Mouse (Mus musculus): ENCODE results near the gene Kbtbd12. TPM values are rescaled to one million over a fixed set of nuclear protein-coding genes. Genes with fewer than 3 reads are reported as not detected.

Gene Kbtbd12
- 0.21 and 0.32 TPM in 2 replicates for polyA plus RNA-seq (2015; fragmentation: Nextera tagmentation; extraction: Ambion mirVana)

DNA sequence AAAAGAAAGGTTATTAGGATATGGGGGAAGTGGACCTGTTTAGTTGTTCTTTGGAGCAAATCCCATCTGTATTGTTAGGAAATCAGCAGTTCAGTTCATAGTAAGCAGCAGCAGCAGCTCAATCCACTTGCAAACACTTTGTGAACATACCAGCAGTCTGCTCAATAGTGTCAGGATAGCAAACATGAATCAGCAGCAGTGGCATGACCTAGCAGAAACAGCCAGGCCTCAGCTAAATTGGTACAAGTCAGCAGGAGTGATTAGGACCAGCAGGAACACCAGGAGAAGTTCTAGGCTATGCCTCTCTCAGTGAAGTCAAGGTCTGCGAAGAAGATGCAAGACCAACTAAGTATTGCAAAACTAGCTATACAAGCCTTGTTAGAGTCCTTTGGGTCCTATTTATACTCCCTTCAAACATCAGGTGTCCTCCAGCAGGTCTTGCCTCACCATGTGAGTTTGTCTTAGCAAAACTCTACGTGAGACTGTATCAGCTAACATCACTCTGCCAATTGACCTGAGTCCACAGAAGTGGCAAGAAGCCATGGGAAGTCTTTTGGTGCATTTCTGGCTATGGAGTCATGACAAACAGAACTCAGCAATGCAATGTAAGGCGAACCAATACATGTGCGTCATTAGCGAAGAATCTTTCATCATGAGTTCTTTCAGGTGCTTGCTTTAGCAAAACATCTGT is at the start of gene Kbtbd12:
Kbtbd12 (minus strand) TSS at position 340 of the 691 bp plus-strand sequence.
- H3K4me2 ChIP-seq (ENCODE audit: low read depth, low read length): no peak within 1 kb of the TSS
- H3K27me3 ChIP-seq (replicated peaks; ENCODE audit: control insufficient read depth, insufficient read depth, low read length): no peaks in the 10 kb centered on the region
- H3K36me3 ChIP-seq (ENCODE audit: control insufficient read depth, insufficient read depth, low read length): no peaks in the 10 kb centered on the region
- no peak within 1 kb of the TSS for H3K9ac ChIP-seq (ENCODE audit: low read depth, low read length)
- 95% methylated on average over 5 of the region's 5 CpGs for WGBS
- no peak within 1 kb of the TSS for H3K4me3 ChIP-seq (ENCODE audit: low read length)
- peaks cover 4% of the 10 kb centered on the region; the same call in 1 of the 2 replicates for H3K9me3 ChIP-seq (ENCODE audit: control insufficient read depth, low read length)
- H3K27ac ChIP-seq (ENCODE audit: low read length): no peak within 1 kb of the TSS
- no peak for ATAC-seq
- H3K4me1 ChIP-seq (ENCODE audit: control insufficient read depth, insufficient read depth, low read length): 0 out of 2 replicates have a peak, but pooled peaks cover 5% of the 10 kb centered on the region

DNA sequence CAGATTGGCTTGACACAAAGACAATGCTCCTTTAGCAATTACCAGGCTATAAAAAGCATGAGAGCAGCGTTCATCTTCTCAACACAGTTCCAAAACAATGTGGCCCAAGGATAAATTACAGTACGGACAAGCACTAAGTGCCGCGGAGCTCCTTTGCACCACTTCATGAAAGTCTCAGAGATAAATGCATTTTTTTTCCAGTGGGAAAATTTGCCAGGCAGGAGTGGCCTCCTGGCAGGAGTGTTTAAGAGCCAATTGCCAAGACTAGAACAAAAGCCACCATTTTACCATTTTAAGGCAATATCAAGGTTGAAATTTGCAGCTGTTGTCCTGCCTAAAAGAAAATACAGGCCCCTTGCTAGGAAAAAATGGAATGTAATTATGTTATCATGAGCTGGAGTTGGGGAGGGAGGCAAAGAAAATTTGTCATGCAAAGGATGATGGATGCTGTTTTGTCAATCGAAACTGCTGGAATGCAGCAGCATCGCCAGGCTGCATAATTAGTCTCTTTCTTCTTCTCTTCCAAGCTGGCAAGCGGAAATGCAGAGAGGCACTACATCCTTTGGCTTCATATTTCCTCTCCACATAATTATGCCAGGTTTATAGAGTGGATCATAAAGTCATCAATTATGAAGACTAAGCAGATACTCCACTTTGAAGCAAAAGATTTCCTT is 45.8 kb upstream of the Kbtbd12 start:
- Histone ChIP-seq H3K9me3 (ENCODE audit: control insufficient read depth, low read length) (no peaks in the 10 kb centered on the region), H3K4me3 (ENCODE audit: low read length) (no peak overlapping the region), H3K9ac (ENCODE audit: low read depth, low read length) (no peak overlapping the region), H3K4me1 (ENCODE audit: control insufficient read depth, insufficient read depth, low read length) (peaks cover 18% of the 10 kb centered on the region), H3K4me2 (ENCODE audit: low read depth, low read length) (no peak overlapping the region), H3K27me3 (replicated peaks; ENCODE audit: control insufficient read depth, insufficient read depth, low read length) (no peaks in the 10 kb centered on the region), H3K27ac (ENCODE audit: low read length) (0 out of 2 replicates have a peak overlapping the region, but pooled peaks have one; percentile 43), H3K36me3 (ENCODE audit: control insufficient read depth, insufficient read depth, low read length) (no peaks in the 10 kb centered on the region)
- ATAC-seq: no peak
- 38% methylated on average over 7 of the region's 7 CpGs for WGBS

DNA sequence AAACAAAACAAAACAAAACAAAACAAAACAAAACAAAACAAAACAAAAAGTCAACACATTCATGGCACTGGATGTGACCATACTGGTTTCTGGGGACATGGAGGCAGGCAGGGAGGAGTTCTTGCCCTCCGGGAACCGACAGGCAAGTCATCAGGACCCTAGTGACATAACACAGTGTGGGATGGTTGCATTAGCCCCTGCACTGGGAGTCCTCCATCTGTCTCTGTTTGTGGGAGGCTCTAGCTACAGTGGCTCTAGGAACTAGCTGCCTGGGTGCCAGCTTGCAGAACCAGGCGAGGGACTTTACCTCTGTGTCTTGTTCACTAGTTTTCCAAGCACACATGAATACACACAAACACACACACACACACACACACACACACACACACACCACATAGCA is 43.3 kb upstream of the Kbtbd12 start:
- H3K27me3 ChIP-seq (replicated peaks; ENCODE audit: control insufficient read depth, insufficient read depth, low read length): no peaks in the 10 kb centered on the region
- no peak overlapping the region for H3K9ac ChIP-seq (ENCODE audit: low read depth, low read length)
- peaks cover 6% of the 10 kb centered on the region; the same call in 1 of the 2 replicates for H3K4me1 ChIP-seq (ENCODE audit: control insufficient read depth, insufficient read depth, low read length)
- no peaks in the 10 kb centered on the region for H3K9me3 ChIP-seq (ENCODE audit: control insufficient read depth, low read length)
- H3K36me3 ChIP-seq (ENCODE audit: control insufficient read depth, insufficient read depth, low read length): no peaks in the 10 kb centered on the region
- no peak overlapping the region for H3K4me2 ChIP-seq (ENCODE audit: low read depth, low read length)
- H3K4me3 ChIP-seq (ENCODE audit: low read length): no peak overlapping the region
- H3K27ac ChIP-seq (ENCODE audit: low read length): no peak overlapping the region
- 81% methylated on average over 3 of the region's 3 CpGs for WGBS
- no peak for ATAC-seq

DNA sequence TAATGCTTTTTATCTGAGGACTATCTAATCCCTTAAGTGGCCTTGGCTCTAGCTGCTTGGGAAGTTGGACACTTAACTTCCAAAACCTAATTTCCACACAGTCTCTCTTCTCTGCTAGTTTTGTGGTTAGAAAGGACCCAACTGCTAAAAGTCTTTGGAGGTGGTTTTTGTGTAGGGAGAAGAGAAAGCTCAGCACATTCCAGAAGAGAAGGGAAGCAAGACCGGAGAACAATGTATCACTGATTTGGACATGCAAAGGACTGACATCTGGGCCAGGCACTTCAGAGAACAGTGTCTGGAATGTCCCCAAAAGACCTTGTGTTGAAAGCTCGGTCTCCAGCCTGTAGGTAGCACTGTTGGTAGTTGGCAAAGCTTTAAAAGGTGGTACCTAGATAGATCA is 40.0 kb upstream of the Kbtbd12 start:
- Histone ChIP-seq H3K4me1 (ENCODE audit: control insufficient read depth, insufficient read depth, low read length) (no peaks in the 10 kb centered on the region), H3K36me3 (ENCODE audit: control insufficient read depth, insufficient read depth, low read length) (no peaks in the 10 kb centered on the region), H3K27me3 (replicated peaks; ENCODE audit: control insufficient read depth, insufficient read depth, low read length) (no peaks in the 10 kb centered on the region), H3K27ac (ENCODE audit: low read length) (no peak overlapping the region), H3K9ac (ENCODE audit: low read depth, low read length) (no peak overlapping the region), H3K4me3 (ENCODE audit: low read length) (no peak overlapping the region), H3K9me3 (ENCODE audit: control insufficient read depth, low read length) (no peaks in the 10 kb centered on the region), H3K4me2 (ENCODE audit: low read depth, low read length) (no peak overlapping the region)
- ATAC-seq: no peak
- 64% methylated on average over 2 of the region's 2 CpGs for WGBS

DNA sequence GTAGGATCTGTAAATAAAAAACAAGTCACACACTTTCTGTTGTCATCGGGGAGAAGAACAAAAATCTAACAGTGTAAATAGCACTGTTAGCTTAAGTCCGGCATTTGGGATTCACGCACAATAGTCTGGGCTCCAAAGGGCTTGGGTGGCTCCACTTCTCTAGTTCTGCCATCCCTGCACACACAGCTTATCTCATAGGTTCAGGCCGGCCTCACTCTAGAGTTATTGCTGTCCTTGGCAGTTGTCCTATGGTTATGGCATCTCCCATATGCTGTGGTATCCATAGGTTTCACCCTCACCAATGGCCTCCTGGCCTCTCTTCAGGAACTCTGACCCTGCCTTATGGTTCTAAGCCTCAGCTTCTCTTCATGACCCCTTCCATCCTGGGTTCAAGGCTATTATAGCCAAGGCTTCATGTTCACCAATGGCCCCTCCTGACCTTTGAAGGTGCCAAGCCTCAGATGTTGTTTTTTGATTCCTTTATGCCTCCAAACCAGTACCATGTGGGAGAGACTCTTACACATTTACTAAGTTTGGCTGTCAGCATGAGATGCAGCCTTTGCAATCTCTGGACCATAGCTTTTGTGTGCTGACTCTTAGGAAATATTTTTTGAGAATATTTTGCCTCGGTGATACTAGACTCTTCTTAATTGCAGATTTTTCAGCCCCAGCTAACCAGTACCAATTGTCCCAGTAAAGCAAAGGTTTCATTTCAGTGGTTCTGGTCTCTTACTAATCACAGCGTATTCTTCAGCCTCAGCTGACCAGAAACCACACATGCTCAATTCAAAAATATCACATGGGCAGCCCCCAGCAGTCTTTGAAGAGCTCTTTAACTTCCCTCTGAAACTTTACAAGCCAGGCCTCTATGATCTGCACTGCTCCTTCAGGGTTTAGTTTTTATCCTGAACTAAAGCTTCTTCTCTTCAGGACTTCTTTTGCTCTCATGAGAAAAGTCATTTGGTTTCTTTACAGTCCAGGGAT is 39.3 kb upstream of the Kbtbd12 start:
- Histone ChIP-seq H3K4me3 (ENCODE audit: low read length) (no peak overlapping the region), H3K27ac (ENCODE audit: low read length) (no peak overlapping the region), H3K4me2 (ENCODE audit: low read depth, low read length) (no peak overlapping the region), H3K9me3 (ENCODE audit: control insufficient read depth, low read length) (no peaks in the 10 kb centered on the region), H3K27me3 (replicated peaks; ENCODE audit: control insufficient read depth, insufficient read depth, low read length) (no peaks in the 10 kb centered on the region), H3K4me1 (ENCODE audit: control insufficient read depth, insufficient read depth, low read length) (no peaks in the 10 kb centered on the region), H3K36me3 (ENCODE audit: control insufficient read depth, insufficient read depth, low read length) (no peaks in the 10 kb centered on the region), H3K9ac (ENCODE audit: low read depth, low read length) (no peak overlapping the region)
- no peak for ATAC-seq
- WGBS: 89% methylated on average over 6 of the region's 6 CpGs

DNA sequence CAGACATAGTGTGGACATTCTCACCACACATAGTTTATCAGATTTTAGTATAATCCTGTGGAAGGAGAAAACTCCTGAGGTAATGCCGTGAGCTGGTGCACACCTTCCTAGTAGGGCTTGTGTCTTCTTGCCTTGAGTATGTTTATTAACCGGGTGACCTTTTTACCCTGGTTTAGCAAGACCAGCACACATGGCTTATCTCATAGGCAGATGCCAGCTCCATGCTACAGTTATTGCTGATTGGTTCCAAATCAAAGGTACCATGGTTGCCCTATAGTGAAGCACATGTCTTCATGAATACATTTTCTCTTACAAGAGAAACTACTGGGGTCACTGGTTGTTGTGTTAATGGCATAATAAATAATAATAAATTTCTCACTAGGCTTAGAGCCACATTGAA is 38.1 kb upstream of the Kbtbd12 start:
- H3K36me3 ChIP-seq (ENCODE audit: control insufficient read depth, insufficient read depth, low read length): no peaks in the 10 kb centered on the region
- no peaks in the 10 kb centered on the region for H3K9me3 ChIP-seq (ENCODE audit: control insufficient read depth, low read length)
- H3K4me2 ChIP-seq (ENCODE audit: low read depth, low read length): no peak overlapping the region
- H3K4me1 ChIP-seq (ENCODE audit: control insufficient read depth, insufficient read depth, low read length): no peaks in the 10 kb centered on the region
- no peak for ATAC-seq
- H3K27ac ChIP-seq (ENCODE audit: low read length): no peak overlapping the region
- 74% methylated on average over 2 of the region's 2 CpGs for WGBS
- H3K4me3 ChIP-seq (ENCODE audit: low read length): no peak overlapping the region
- no peaks in the 10 kb centered on the region for H3K27me3 ChIP-seq (replicated peaks; ENCODE audit: control insufficient read depth, insufficient read depth, low read length)
- no peak overlapping the region for H3K9ac ChIP-seq (ENCODE audit: low read depth, low read length)

DNA sequence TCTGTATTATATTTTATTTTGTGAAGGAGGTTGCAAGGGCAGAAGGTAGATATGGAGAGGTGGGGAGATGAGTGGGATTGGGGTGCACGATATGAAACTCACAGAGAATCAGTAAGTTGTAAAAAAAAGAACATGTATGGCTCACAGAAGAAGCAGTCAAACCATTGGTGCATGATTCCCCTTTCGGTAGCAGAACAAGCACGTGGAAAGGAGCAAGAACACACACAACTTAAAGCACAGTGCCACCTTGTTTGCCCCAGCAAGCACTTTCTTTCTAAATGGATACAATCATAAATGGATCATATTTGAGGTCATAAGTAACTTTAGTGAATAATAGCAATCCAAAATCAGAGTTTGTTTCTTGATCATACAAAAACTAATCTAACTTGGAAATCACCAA is 24.5 kb upstream of the Kbtbd12 start:
- Histone ChIP-seq H3K4me3 (ENCODE audit: low read length) (no peak overlapping the region), H3K27ac (ENCODE audit: low read length) (no peak overlapping the region), H3K27me3 (replicated peaks; ENCODE audit: control insufficient read depth, insufficient read depth, low read length) (no peaks in the 10 kb centered on the region), H3K4me1 (ENCODE audit: control insufficient read depth, insufficient read depth, low read length) (no peaks in the 10 kb centered on the region), H3K9ac (ENCODE audit: low read depth, low read length) (no peak overlapping the region), H3K9me3 (ENCODE audit: control insufficient read depth, low read length) (no peaks in the 10 kb centered on the region), H3K36me3 (ENCODE audit: control insufficient read depth, insufficient read depth, low read length) (no peaks in the 10 kb centered on the region), H3K4me2 (ENCODE audit: low read depth, low read length) (no peak overlapping the region)
- ATAC-seq: no peak
- WGBS: 85% methylated on average over 3 of the region's 3 CpGs

DNA sequence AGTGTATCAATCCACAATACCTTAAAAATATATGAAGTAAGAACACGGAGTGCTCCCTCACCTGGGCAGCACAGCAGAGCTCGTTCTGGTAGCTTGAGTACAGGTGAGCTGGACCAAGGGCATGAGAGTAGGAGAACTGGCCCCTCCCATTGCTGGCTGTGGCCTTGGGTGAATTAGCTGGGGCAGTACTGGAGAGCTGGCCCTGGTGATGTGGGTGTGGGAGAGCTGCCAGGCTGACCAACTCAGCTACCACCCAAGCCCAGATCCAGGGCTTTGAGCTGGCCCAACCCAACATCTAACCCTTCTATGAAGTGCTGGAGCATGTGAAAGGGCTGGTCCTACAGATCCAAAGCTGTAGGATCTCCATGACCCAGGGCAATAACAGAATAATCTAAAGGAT is 23.9 kb upstream of the Kbtbd12 start:
- Histone ChIP-seq H3K4me1 (ENCODE audit: control insufficient read depth, insufficient read depth, low read length) (no peaks in the 10 kb centered on the region), H3K4me3 (ENCODE audit: low read length) (no peak overlapping the region), H3K9ac (ENCODE audit: low read depth, low read length) (no peak overlapping the region), H3K4me2 (ENCODE audit: low read depth, low read length) (no peak overlapping the region), H3K36me3 (ENCODE audit: control insufficient read depth, insufficient read depth, low read length) (no peaks in the 10 kb centered on the region), H3K9me3 (ENCODE audit: control insufficient read depth, low read length) (no peaks in the 10 kb centered on the region), H3K27ac (ENCODE audit: low read length) (no peak overlapping the region), H3K27me3 (replicated peaks; ENCODE audit: control insufficient read depth, insufficient read depth, low read length) (no peaks in the 10 kb centered on the region)
- WGBS: 83% methylated on average over 2 of the region's 2 CpGs
- no peak for ATAC-seq

Measured in intestine, embryonic 16.5 days (tissue).